Mouse (Mus musculus) T-helper 2 cell (primary cell): ENCODE measurements around the gene Taar3.

Experiments
- in situ Hi-C: fragments of 300-600 bp; cut with MboI, MseI; formaldehyde crosslinking; loops from one replicate; pipeline ENCODE4 v1.15.1; 2025; ENCODE audit warnings: high pct_unique_total_duplicates

Gene Taar3

GRCm38 (mm10) chr10:23999639-24000038 lies 50.3 kb downstream of the Taar3 start, which contains the start of gene Taar7b:
Gene Taar7b (plus strand): TSS chr10:23999939.
- in situ Hi-C loops = no loop called here
